Mouse (Mus musculus) lung, embryonic 14.5 days (tissue): ENCODE measurements at regions not wholly inside any gene's neighbourhood (a gene's known extent, or its start where the extent isn't known, plus 50 kb on each side); places are given as distances from the start of the nearest gene placed in this dataset.

ENCODE experiments used
- ATAC-seq: fragments of 200-750 bp; cut with Nextera tagmentation; 2 replicates; pipeline ENCODE4 v1.8.0; 2017; ENCODE audit warnings: mild to moderate bottlenecking, moderate TSS enrichment, moderate library complexity; ENCODE audit not compliant: insufficient read depth
- DNase-seq: peaks from one replicate; pipeline ENCODE4 v3.0.0-alpha.2; 2015
- H3K27ac ChIP-seq: fragments of 300-500 bp; sonication (generic); 2 replicates; pipeline ENCODE4 v1.5.1; 2014; ENCODE audit warnings: low read depth, mild to moderate bottlenecking, moderate library complexity
- H3K27me3 ChIP-seq: fragments of 300-500 bp; sonication (generic); 2 replicates; pipeline ENCODE4 v1.6.1; 2014; ENCODE audit warnings: low read length, control low read depth; ENCODE audit not compliant: insufficient read depth
- H3K36me3 ChIP-seq: fragments of 300-500 bp; sonication (generic); 2 replicates; pipeline ENCODE4 v1.6.1; 2014; ENCODE audit warnings: control low read depth; ENCODE audit not compliant: insufficient read depth
- H3K4me1 ChIP-seq: fragments of 300-500 bp; sonication (generic); 2 replicates; pipeline ENCODE4 v1.6.1; 2014; ENCODE audit warnings: antibody characterized with exemption, control low read depth; ENCODE audit not compliant: insufficient read depth
- H3K4me2 ChIP-seq: fragments of 300-500 bp; sonication (generic); 2 replicates; pipeline ENCODE4 v1.6.1; 2014; ENCODE audit warnings: mild to moderate bottlenecking
- H3K4me3 ChIP-seq: fragments of 300-500 bp; sonication (generic); 2 replicates; pipeline ENCODE4 v1.5.1; 2014; ENCODE audit warnings: low read depth, low read length
- H3K9ac ChIP-seq: fragments of 300-500 bp; sonication (generic); 2 replicates; pipeline ENCODE4 v1.6.1; 2014
- H3K9me3 ChIP-seq: fragments of 300-500 bp; sonication (generic); 2 replicates; pipeline ENCODE4 v1.6.1; 2016; ENCODE audit warnings: low read depth, low read length, control low read depth
- CTCF ChIP-seq: IDR thresholded peaks from 2 replicates; pipeline ENCODE4 v1.5.1; 2016; ENCODE audit warnings: antibody characterized with exemption, low read depth
- WGBS: fragments of 180-500 bp; shearing (Covaris S2); extraction: QIAGEN DNeasy Blood & Tissue Kit; methylation state at CpG from one replicate; pipeline ENCODE4 v1.1.7; 2014; 5-methylcytosine and 5-hydroxymethylcytosine counted together

DNA sequence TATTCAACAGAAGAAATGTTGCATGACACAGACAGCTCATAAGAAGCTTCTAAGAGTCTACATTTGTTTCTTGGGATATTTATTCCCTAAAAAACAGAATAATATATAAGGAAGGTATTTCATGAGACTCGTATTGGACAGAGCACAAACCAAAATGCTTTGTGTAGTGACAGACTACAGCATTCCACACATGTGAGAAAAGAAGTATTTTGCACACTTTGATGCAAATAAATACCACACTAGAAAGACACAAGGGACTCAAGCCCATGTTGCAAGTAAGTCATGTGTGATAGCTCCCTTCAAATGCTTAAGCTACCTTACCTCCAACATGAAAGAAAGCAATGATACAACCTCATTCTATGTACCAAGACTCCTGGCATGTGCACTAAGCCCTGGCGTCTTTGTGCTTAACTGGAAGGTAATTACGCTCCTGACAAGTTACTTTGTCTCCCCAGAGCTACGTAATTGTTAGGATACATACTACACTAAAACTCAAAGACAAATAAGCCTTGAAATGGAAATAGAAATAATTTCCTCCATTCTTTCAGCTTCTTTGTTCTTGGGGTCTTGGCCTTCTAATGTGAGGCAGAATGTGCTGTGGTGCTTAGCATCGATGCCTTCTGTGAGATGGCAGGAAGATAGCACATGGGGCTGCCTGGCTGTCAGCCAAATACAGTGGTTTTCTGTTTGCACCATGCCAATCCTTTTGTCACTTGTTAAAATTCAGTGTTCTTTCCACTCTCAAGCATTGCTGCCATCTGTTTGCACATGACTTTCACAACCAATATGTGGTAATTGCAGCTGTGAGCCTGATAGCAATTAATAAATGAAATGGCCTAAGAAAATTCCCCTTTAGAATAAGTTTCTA is 1214.4 kb upstream of the Igfbp7 start:
- WGBS: 72% methylated on average over 5 of the region's 5 CpGs
- no peak overlapping the region for H3K4me2 ChIP-seq
- DNase-seq (peak; percentile 17), ATAC-seq (no peak)
- no peaks in the 10 kb centered on the region for H3K27me3 ChIP-seq
- H3K4me1 ChIP-seq: no peaks in the 10 kb centered on the region
- no peak overlapping the region for H3K9ac ChIP-seq
- H3K9me3 ChIP-seq: no peaks in the 10 kb centered on the region
- no peak overlapping the region for H3K4me3 ChIP-seq
- H3K27ac ChIP-seq: no peak overlapping the region
- no peaks in the 10 kb centered on the region for H3K36me3 ChIP-seq
- no peak for TF ChIP-seq CTCF

GRCm38 (mm10) chr5:78608317-78608716 is 1200.5 kb upstream of the Igfbp7 start:
- TF ChIP-seq CTCF: no peak
- H3K27ac ChIP-seq: no peak overlapping the region
- H3K9me3 ChIP-seq: no peaks in the 10 kb centered on the region; the same call in 1 of the 2 replicates
- H3K36me3 ChIP-seq: no peaks in the 10 kb centered on the region
- H3K4me2 ChIP-seq: no peak overlapping the region
- no peak overlapping the region for H3K4me3 ChIP-seq
- 31% methylated on average over 4 of the region's 4 CpGs for WGBS
- peak; percentile 79 for DNase-seq
- peak; percentile 91 for ATAC-seq
- H3K9ac ChIP-seq: no peak overlapping the region
- no peaks in the 10 kb centered on the region for H3K27me3 ChIP-seq
- H3K4me1 ChIP-seq: no peaks in the 10 kb centered on the region

DNA sequence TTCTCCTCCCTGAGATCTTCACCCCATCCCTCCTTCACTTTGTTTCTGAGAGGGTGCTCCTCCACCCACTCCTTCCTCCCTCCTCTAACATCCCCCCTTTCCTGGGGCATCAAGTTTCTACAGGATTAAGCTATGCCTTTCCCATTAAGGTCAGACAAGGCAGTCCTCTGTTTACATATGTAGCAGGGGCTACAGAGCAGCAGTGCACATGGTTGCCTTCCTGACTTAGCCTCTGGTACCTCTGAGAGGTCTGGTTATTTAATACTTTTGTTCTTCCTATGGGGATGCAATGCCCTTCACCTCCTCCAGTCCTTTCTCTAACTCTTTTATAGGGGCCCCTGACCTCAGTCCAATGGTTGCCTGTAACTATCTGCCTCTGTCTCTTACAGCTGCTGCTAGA is 1194.8 kb upstream of the Igfbp7 start:
- Histone ChIP-seq H3K27me3 (no peaks in the 10 kb centered on the region), H3K4me2 (no peak overlapping the region), H3K9ac (no peak overlapping the region), H3K27ac (no peak overlapping the region), H3K4me3 (no peak overlapping the region), H3K36me3 (no peaks in the 10 kb centered on the region), H3K9me3 (no peaks in the 10 kb centered on the region; the same call in 1 of the 2 replicates), H3K4me1 (no peaks in the 10 kb centered on the region)
- no peak for ATAC-seq
- DNase-seq: no peak
- TF ChIP-seq CTCF: no peak

DNA sequence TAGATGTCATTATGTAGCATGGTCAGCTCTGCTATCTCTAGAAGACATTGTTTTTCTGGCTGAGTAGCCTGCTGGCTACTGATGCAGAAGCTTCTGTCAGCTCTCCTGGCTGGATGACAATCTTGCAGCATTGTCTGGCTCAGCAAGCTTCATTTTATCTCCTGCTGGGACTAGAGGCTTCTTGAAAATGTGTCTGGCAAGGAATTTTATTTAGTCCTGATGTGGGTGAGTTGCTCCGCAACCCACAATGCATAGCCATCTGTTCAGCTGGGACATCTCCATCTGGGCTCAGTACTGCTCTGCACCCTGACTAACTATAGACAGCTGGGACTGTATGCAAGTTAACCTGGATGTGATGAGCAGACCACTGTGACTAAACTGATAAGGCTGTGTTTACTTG is 1177.0 kb upstream of the Igfbp7 start:
- no peak overlapping the region for H3K4me2 ChIP-seq
- WGBS: 65% methylated on average over 1 of the region's 1 CpGs
- H3K27me3 ChIP-seq: no peaks in the 10 kb centered on the region
- H3K4me3 ChIP-seq: no peak overlapping the region
- ATAC-seq: peak; percentile 44; the same call in 1 of the 2 replicates
- no peak for TF ChIP-seq CTCF
- H3K9ac ChIP-seq: no peak overlapping the region
- peak; percentile 37 for DNase-seq
- H3K9me3 ChIP-seq: no peaks in the 10 kb centered on the region
- no peak overlapping the region for H3K27ac ChIP-seq
- no peaks in the 10 kb centered on the region for H3K4me1 ChIP-seq
- H3K36me3 ChIP-seq: no peaks in the 10 kb centered on the region

DNA sequence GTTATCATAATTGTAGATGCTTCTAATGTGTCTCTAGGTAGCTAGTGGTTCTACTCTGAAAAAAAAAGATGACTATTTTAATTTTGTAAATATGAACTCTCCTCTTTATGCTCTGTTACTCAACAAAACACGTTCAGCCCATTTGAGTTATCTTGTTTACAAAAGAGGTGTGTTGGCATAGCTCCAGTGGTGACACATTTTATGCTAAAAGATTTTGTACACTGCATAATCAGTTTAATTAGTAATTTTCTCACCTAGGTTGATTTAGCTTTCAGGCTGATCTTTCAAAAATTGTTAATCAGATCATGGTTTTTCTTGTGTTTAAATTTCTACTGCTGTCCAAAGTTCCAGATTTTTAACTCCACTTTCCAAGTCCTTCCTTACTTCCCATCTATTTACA is 1149.1 kb upstream of the Igfbp7 start:
- no peak overlapping the region for H3K27ac ChIP-seq
- H3K4me1 ChIP-seq: no peaks in the 10 kb centered on the region
- no peak for DNase-seq
- WGBS: 35% methylated on average over 1 of the region's 1 CpGs
- H3K9ac ChIP-seq: no peak overlapping the region
- H3K36me3 ChIP-seq: no peaks in the 10 kb centered on the region
- no peak for TF ChIP-seq CTCF
- no peak for ATAC-seq
- no peaks in the 10 kb centered on the region for H3K9me3 ChIP-seq
- no peaks in the 10 kb centered on the region for H3K27me3 ChIP-seq
- H3K4me2 ChIP-seq: no peak overlapping the region
- no peak overlapping the region for H3K4me3 ChIP-seq

DNA sequence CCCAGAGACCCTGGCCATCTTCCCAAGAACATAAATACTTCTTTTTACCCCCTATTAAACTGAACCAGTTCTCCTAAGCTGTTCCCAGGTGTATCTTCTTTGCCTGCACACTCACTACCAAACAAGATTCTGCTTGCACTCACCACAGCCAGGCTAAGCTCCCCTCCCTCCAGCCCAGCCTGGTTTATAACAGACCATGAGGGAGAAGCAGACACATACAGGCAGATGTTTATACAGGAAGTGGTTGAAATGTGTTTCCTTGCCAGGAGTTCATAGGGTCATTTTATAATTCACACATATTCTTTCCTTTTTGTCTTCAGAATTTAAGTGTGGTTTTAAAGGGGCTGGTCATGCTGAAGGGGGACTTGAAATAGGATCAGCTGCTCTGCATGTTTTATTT is 1127.5 kb upstream of the Igfbp7 start:
- no peak overlapping the region for H3K4me2 ChIP-seq
- no peaks in the 10 kb centered on the region for H3K27me3 ChIP-seq
- H3K27ac ChIP-seq: no peak overlapping the region
- TF ChIP-seq CTCF: no peak
- DNase-seq (peak; percentile 13), ATAC-seq (no peak)
- no peaks in the 10 kb centered on the region for H3K4me1 ChIP-seq
- H3K36me3 ChIP-seq: no peaks in the 10 kb centered on the region
- no peak overlapping the region for H3K4me3 ChIP-seq
- H3K9ac ChIP-seq: no peak overlapping the region
- H3K9me3 ChIP-seq: no peaks in the 10 kb centered on the region
